Mouse (Mus musculus): ENCODE results near the gene Clec3a. TPM values are rescaled to one million over a fixed set of nuclear protein-coding genes. Genes with fewer than 3 reads are reported as not detected.

Clec3a gene
- not detected in 2 replicates for total RNA-seq (2017)

GRCm38 (mm10) chr8:114417786-114418185 is at the start of gene Clec3a:
Gene Clec3a, plus strand, starts transcription at chr8:114418086.
- no peak for ATAC-seq (replicated peaks; ENCODE audit: low read depth, poor library complexity, severe bottlenecking)

DNA sequence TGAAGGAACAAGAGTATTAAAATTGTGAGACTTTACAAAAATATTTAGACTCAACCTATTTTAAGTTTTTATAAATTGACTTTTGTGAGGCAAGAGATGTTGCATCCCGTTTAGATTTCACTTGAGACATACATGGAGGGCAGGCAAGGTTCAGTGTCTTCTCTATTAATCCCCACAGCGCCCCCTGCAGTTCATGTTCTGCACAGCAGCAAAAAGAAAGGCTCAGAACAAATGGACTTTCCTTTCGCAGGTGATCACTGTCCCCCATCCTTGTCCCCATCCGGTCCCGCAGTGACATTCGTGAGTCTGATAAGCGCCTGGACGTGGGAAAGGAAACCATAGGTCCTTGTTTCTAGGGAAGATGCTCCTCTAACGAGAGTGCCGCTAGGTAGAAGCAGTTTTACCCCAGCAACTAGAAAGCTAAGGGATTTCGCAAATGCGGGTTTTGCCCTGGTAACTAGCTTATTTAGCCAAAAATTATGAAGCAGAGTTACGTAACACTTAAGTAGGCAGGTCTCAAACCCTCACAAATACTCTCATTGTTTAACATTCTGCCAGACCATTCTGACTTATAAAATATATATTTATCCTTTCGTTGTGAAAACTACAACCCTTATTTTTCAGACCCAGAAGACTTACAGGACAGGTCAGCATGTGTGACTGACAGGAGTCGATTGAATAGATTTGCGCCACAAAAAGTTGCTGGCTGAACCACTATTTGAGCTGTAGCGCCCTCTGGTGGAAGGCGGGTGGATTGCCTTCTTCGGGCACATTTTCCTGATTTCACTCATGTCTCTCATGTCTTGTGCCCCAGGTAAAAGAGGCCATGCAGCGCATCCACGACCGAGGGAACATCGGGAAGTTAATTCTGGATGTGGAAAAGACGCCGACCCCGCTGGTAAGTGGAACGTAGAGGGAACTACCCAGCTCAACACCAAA is 48.6 kb upstream of the Clec3a start:
- peak; percentile 82 for ATAC-seq (replicated peaks; ENCODE audit: low read depth, poor library complexity, severe bottlenecking)

DNA sequence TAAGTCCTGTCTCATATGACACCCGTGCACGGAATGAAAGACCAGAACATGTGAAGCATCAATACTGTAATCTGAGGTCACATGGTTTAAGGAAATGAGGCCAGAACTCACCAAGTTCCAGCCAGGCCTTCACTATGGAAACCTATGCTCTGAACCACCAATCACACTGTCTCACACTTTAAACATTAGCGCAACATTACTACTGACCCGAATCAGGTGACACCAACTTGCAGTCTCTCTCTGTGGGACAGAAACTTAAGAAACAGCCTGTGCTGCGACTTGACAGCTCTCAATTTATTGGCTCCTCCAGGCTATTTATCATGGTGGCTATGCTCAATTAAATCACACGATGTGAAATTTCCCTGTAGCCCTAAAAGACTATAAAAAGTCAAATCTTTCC is 43.5 kb upstream of the Clec3a start:
- no peak for ATAC-seq (replicated peaks; ENCODE audit: low read depth, poor library complexity, severe bottlenecking)

DNA sequence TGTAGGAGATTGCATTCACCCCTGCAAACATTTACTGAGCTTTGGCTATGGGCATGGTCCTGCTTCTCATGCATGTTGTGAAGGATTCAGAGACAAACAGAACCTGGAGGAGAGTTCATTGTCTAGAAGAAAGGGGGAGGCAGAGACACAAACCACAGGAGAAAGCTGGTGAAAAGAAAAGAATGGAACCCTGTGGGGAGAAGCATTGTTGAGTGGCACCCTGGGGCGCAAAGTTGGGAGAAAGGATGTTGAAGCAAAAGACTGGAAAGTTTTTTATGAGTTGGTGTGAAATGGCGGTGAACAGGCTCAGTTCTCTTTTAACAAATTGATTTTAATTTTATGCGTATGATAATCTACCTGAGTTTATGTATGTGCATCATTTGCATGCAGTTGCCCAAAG is 33.7 kb upstream of the Clec3a start:
- ATAC-seq (replicated peaks; ENCODE audit: low read depth, poor library complexity, severe bottlenecking) = no peak

- peak; percentile 75 for ATAC-seq (replicated peaks; ENCODE audit: low read depth, poor library complexity, severe bottlenecking)
Observed at GRCm38 (mm10) chr8:114387494-114387893, 30.4 kb upstream of the Clec3a start.

GRCm38 (mm10) chr8:114390465-114391254 is 27.2 kb upstream of the Clec3a start:
- ATAC-seq (replicated peaks; ENCODE audit: low read depth, poor library complexity, severe bottlenecking) = peak; percentile 87

DNA sequence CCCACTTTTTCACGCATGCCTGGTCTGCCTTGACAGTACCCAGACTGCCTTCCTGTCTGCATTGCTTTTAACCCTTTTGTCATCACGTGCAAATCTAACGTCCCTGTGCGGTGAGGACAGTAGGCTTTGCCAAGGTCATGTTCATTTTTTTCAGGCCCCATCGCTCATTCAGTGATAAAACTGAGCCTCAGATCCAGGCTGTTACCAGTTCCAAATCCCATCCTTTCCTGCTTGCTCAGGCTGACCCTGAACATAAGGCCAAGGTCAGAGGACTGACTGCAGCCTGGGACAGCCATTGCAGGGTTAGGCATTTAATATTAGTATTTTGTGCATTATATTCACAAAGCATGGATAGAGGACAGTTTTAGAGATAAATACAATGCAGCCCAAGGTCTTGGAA is 19.6 kb upstream of the Clec3a start:
- no peak for ATAC-seq (replicated peaks; ENCODE audit: low read depth, poor library complexity, severe bottlenecking)

- ATAC-seq (replicated peaks; ENCODE audit: low read depth, poor library complexity, severe bottlenecking) = no peak
Observed at GRCm38 (mm10) chr8:114399273-114399672, 18.6 kb upstream of the Clec3a start.

DNA sequence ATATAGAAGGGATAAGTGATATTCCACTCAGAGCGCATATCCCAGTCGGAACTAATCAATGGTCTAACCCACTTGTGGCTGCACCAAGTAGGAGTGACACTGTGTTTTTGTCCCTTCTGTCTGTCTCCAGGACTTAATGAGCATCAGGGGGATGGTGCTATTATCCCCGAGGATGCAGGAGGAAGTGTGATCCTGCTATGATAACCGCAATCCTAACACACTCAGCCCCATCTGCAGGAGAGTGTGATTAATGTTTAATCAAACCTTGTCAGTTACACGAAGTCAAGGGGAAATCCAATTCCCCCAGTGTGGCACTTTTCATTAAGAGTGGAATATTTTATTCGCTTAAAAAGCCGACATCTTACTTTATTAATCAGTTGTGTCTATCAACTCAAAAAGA is 16.2 kb upstream of the Clec3a start:
- ATAC-seq (replicated peaks; ENCODE audit: low read depth, poor library complexity, severe bottlenecking) = no peak

DNA sequence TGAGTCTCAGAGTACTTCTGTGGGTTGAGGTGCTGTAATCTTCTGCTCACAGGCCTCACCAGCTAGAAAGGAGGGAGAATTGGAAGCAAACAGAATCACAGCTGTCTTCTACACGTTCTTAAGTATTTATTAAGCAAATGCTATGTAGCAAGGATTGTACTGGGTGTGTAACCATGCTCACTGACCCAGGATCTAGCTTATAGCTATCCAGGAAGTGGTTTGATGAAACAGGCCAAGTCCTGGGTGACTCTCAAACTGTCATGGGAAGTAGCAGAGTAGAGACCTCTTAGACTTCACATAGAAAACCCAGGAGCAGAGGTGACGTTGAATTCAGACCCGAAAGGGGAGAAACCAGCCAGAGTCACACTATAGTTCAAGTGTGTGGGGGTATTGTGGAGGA is 6.5 kb upstream of the Clec3a start:
- peak; percentile 32; the same call in 1 of the 2 replicates for ATAC-seq (replicated peaks; ENCODE audit: low read depth, poor library complexity, severe bottlenecking)

DNA sequence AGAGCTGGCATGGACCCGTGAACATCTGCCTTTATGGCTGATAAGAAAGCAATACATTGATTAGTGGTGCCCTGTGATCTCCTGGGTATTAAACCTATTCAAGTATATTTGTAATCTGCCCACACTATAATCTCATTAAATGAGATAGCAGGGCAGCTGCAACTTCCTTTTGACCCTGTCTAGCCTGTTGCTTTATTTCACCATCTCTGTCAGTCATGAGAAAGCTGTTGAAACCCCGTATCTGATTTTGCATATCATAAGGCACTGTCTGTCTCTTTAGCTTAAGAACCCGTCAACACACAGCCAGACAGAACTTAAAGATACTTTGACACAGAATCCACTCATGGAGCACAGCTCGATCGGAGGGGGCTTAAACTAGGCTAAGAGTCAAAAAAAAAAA is 600 bp downstream of the Clec3a start:
- no peak; the same call in 1 of the 2 replicates for ATAC-seq (replicated peaks; ENCODE audit: low read depth, poor library complexity, severe bottlenecking)

DNA sequence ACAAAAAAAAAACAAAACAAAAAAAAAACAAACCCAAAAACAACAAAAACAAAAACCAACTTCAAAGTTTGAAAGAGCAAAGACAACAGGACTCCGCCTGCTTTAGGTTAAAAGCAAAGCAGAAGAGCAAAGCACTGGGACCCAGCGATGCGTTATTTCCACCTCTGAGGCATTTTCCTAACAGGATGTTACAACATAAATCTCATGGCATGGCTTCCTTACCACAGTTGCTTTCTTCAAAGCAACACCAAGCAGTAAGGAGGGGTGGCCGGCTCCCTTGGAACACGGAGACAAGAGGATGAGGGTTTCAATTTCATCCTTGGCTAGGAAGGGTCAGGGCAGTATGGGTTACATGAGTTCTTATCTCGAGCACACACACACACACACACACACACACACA is 1.0 kb downstream of the Clec3a start:
- ATAC-seq (replicated peaks; ENCODE audit: low read depth, poor library complexity, severe bottlenecking) = peak; percentile 86

DNA sequence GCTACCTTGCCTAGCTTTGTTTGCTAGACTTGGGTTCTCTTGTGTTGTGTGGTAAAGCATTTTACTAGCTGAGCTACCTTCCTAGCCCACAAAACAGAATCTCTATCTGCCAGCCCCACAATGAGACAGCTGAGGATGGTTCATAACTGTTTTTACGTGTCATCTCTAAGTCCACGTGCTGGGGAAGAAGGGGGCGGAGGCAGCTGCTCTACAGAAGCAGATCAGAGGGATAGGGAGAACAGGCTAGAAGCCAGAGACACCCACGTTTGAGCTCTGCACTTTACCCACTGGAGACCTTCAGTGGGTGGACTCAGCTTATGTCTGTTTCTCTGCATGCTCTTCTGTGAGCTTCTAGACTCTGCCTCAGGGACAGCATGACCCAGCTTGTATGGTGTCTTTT is 3.7 kb downstream of the Clec3a start:
- no peak for ATAC-seq (replicated peaks; ENCODE audit: low read depth, poor library complexity, severe bottlenecking)

DNA sequence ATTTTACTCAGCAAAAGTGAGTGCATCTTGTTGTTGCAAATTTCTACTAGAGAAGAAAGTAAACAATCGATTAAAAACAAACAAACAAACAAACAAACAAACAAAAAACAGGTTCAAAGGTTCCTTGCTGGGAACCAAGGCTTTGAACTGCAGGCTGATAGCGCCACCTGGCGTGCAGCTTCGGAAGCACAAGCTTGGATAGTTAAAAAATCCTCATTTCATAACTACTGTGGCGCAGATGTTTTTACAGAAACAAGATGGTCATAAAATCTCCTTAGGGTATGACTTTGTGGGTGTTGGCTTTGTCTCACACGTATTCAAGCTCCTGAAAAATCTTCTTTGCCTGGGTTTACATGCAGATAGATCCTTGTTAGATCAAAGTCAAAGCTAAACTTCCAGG is 20.4 kb downstream of the Clec3a start:
- ATAC-seq (replicated peaks; ENCODE audit: low read depth, poor library complexity, severe bottlenecking) = no peak

- peak; percentile 94 for ATAC-seq (replicated peaks; ENCODE audit: low read depth, poor library complexity, severe bottlenecking)
Observed at GRCm38 (mm10) chr8:114439334-114440204, 21.7 kb downstream of the Clec3a start, which contains the start of gene Wwox. Gene Wwox, plus strand, starts transcription at chr8:114439655.

DNA sequence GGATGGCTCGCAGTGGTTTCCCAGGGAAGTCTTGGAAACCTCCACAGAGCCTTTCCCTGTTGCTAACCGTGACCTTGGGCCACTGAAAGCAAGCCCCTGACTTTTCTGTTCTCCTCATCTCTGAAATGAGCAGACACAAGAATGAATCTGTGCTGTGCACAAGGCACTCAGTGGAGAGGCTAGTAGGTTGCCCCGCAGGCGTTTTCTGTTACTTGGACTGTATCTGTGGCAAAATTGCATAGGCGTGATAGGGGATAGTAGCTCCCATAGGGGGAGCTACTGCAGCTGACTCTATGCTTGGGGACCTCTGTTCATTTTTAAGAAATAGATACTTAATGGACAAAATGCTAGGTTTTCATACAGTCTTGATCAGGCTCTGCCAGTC is 22.3 kb downstream of the Clec3a start:
- peak; percentile 10; the same call in 1 of the 2 replicates for ATAC-seq (replicated peaks; ENCODE audit: low read depth, poor library complexity, severe bottlenecking)

DNA sequence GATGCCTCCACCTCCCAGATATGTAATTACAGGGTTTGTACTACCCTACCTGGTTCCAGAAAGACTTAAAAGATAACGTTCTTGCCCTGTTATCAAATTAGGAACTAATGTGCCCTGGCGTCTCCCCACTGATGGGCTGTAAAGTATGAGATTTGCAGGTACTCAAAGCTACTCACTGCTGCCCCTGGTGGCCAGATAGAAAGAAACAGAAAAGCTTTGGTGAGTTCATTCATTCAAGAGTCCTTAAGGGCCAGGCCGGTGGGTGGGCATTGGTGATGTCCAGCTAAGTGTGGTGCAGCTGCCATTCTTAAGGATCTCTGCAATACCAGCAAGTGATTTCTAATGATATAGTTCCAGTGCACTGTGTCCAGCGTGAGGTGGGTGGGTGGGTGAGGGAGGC is 23.7 kb downstream of the Clec3a start:
- ATAC-seq (replicated peaks; ENCODE audit: low read depth, poor library complexity, severe bottlenecking) = no peak

GRCm38 (mm10) chr8:114446884-114447283 is 29.0 kb downstream of the Clec3a start:
- ATAC-seq (replicated peaks; ENCODE audit: low read depth, poor library complexity, severe bottlenecking) = no peak

GRCm38 (mm10) chr8:114452278-114452677 is 34.4 kb downstream of the Clec3a start:
- no peak for ATAC-seq (replicated peaks; ENCODE audit: low read depth, poor library complexity, severe bottlenecking)

- ATAC-seq (replicated peaks; ENCODE audit: low read depth, poor library complexity, severe bottlenecking) = peak; percentile 94
Observed at GRCm38 (mm10) chr8:114452781-114453221, 34.9 kb downstream of the Clec3a start.

All from common myeloid progenitor, adult 5-6 weeks (primary cell).